Mouse (Mus musculus) CH12.LX (cell line): Measurements from ENCODE around the gene Nnat. TPM values are rescaled to one million over a fixed set of nuclear protein-coding genes. Genes with fewer than 3 reads are reported as not detected.

ENCODE experiments used
- DNase-seq: peaks from one replicate; pipeline ENCODE4 v3.0.0-alpha.2; 2013; ENCODE audit errors: extremely low read depth
- H3K27ac ChIP-seq: 2 replicates; pipeline ENCODE4 v1.5.1; 2012; ENCODE audit warnings: low read depth, mild to moderate bottlenecking, control low read depth, moderate library complexity; ENCODE audit not compliant: insufficient read depth
- H3K27me3 ChIP-seq: replicated peaks from 2 replicates; pipeline ENCODE3; 2012; ENCODE audit warnings: inconsistent platforms
- H3K36me3 ChIP-seq, 2 experiments: replicated peaks in 1 of 2; 2 replicates each; pipeline versions ENCODE3 to v1.6.1; 2012; ENCODE audit warnings: inconsistent platforms in 1 of 2, low read length in 1 of 2, mild to moderate bottlenecking in 1 of 2, mixed read lengths in 1 of 2, moderate library complexity in 1 of 2; ENCODE audit not compliant: control insufficient read depth in 1 of 2, insufficient read depth in 1 of 2
- H3K4me1 ChIP-seq, 2 experiments: 2 replicates each; pipeline ENCODE4 v1.6.1; 2012; ENCODE audit warnings: inconsistent platforms in 1 of 2, moderate library complexity in 1 of 2; ENCODE audit not compliant: insufficient read depth in 2 of 2, control insufficient read depth in 1 of 2
- H3K4me2 ChIP-seq: 2 replicates; pipeline ENCODE4 v1.6.1; 2012; ENCODE audit warnings: low read depth, mild to moderate bottlenecking, control low read depth; ENCODE audit not compliant: poor library complexity, insufficient read depth, severe bottlenecking
- H3K4me3 ChIP-seq, 3 experiments: fragments of 150-350 bp in 1 of 3; sonication (generic) in 1 of 3; replicated peaks in 1 of 3; 2 replicates each; pipeline versions ENCODE3 to v1.5.1; 2011 to 2012; ENCODE audit warnings: low read depth in 2 of 3, low read length in 2 of 3, mild to moderate bottlenecking in 2 of 3, moderate library complexity in 2 of 3, control low read depth in 1 of 3, improper control_type of control experiment in 1 of 3, inconsistent platforms in 1 of 3, mixed read lengths in 1 of 3; ENCODE audit not compliant: poor library complexity in 1 of 3
- H3K79me2 ChIP-seq: replicated peaks from 2 replicates; pipeline ENCODE4 v1.6.1; 2012; ENCODE audit warnings: mild to moderate bottlenecking, moderate library complexity; ENCODE audit not compliant: control insufficient read depth, poor library complexity, insufficient read depth, severe bottlenecking; ENCODE audit errors: extremely low read depth
- H3K9ac ChIP-seq: 2 replicates; pipeline ENCODE4 v1.6.1; 2012; ENCODE audit warnings: low read depth, mild to moderate bottlenecking, control low read depth, moderate library complexity; ENCODE audit not compliant: insufficient read depth
- H3K9me3 ChIP-seq: replicated peaks from 2 replicates; pipeline ENCODE3; 2012; ENCODE audit warnings: low read length, inconsistent platforms, mixed read lengths
- CHD1 ChIP-seq: IDR thresholded peaks from 2 replicates; pipeline ENCODE4 v1.6.1; 2012; ENCODE audit warnings: low read depth, low read length, improper control_type of control experiment, inconsistent platforms
- CHD2 ChIP-seq: IDR thresholded peaks from 2 replicates; pipeline ENCODE4 v1.6.1; 2011; ENCODE audit warnings: low read length, improper control_type of control experiment
- CTCF ChIP-seq, 2 experiments: IDR thresholded peaks in 1 of 2; conservative IDR thresholded peaks in 1 of 2; 2 replicates each; pipeline ENCODE4 v1.5.1; 2011 to 2012; ENCODE audit warnings: low read depth in 2 of 2, low read length in 2 of 2, improper control_type of control experiment in 1 of 2, inconsistent platforms in 1 of 2, mild to moderate bottlenecking in 1 of 2, moderate library complexity in 1 of 2
- E2F4 ChIP-seq: IDR thresholded peaks from 2 replicates; pipeline ENCODE4 v1.6.1; 2011; ENCODE audit warnings: low read depth, low read length, improper control_type of control experiment; ENCODE audit not compliant: insufficient replicate concordance
- ELF1 ChIP-seq: IDR thresholded peaks from 2 replicates; pipeline ENCODE4 v1.6.1; 2014; ENCODE audit warnings: low read depth, mild to moderate bottlenecking, inconsistent platforms, low read length, improper control_type of control experiment
- EP300 ChIP-seq: IDR thresholded peaks from 2 replicates; pipeline ENCODE4 v1.6.1; 2011; ENCODE audit warnings: low read length, improper control_type of control experiment
- ETS1 ChIP-seq: conservative IDR thresholded peaks from 2 replicates; pipeline ENCODE4 v1.6.1; 2012; ENCODE audit warnings: low read depth, mild to moderate bottlenecking, inconsistent platforms, low read length, improper control_type of control experiment, moderate library complexity
- GABPA ChIP-seq: IDR thresholded peaks from 2 replicates; pipeline ENCODE4 v1.6.1; 2012; ENCODE audit warnings: low read depth, low read length, improper control_type of control experiment, inconsistent platforms; ENCODE audit not compliant: insufficient replicate concordance
- HCFC1 ChIP-seq: IDR thresholded peaks from 2 replicates; pipeline ENCODE4 v1.6.1; 2012; ENCODE audit warnings: low read depth, mild to moderate bottlenecking, inconsistent platforms, low read length, improper control_type of control experiment
- JUND ChIP-seq: conservative IDR thresholded peaks from 2 replicates; pipeline ENCODE4 v1.6.1; 2011; ENCODE audit warnings: low read depth, low read length, improper control_type of control experiment
- KAT2A ChIP-seq: IDR thresholded peaks from 2 replicates; pipeline ENCODE4 v1.6.1; 2012; ENCODE audit warnings: low read length, improper control_type of control experiment, inconsistent platforms; ENCODE audit not compliant: insufficient replicate concordance
- MAFK ChIP-seq: IDR thresholded peaks from 2 replicates; pipeline ENCODE4 v1.6.1; 2011; ENCODE audit warnings: low read length, improper control_type of control experiment; ENCODE audit not compliant: insufficient replicate concordance
- MAZ ChIP-seq: IDR thresholded peaks from 2 replicates; pipeline ENCODE4 v1.6.1; 2012; ENCODE audit warnings: low read depth, mild to moderate bottlenecking, inconsistent platforms, low read length, improper control_type of control experiment, moderate library complexity
- NELFE ChIP-seq: IDR thresholded peaks from 2 replicates; pipeline ENCODE4 v1.6.1; 2011; ENCODE audit warnings: low read depth, low read length, improper control_type of control experiment
- NRF1 ChIP-seq: IDR thresholded peaks from 2 replicates; pipeline ENCODE4 v1.6.1; 2014; ENCODE audit warnings: low read depth, mild to moderate bottlenecking, inconsistent platforms, low read length, improper control_type of control experiment, moderate library complexity
- PAX5 ChIP-seq: IDR thresholded peaks from 2 replicates; pipeline ENCODE4 v1.6.1; 2012; ENCODE audit warnings: low read length, inconsistent platforms, mixed read lengths
- POLR2A ChIP-seq: IDR thresholded peaks from 2 replicates; pipeline ENCODE4 v1.6.1; 2011; ENCODE audit warnings: low read depth, mild to moderate bottlenecking, improper control_type of control experiment, low read length
- RAD21 ChIP-seq: IDR thresholded peaks from 2 replicates; pipeline ENCODE4 v1.6.1; 2011; ENCODE audit warnings: low read depth, mild to moderate bottlenecking, low read length, improper control_type of control experiment, moderate library complexity
- RCOR1 ChIP-seq: conservative IDR thresholded peaks from 2 replicates; pipeline ENCODE4 v1.6.1; 2012; ENCODE audit warnings: low read depth, mild to moderate bottlenecking, inconsistent platforms, low read length, improper control_type of control experiment
- SMC3 ChIP-seq: IDR thresholded peaks from 2 replicates; pipeline ENCODE4 v1.6.1; 2011; ENCODE audit warnings: low read depth, low read length, improper control_type of control experiment
- TBP ChIP-seq: conservative IDR thresholded peaks from 2 replicates; pipeline ENCODE4 v1.6.1; 2011; ENCODE audit warnings: low read depth, low read length, improper control_type of control experiment
- UBTF ChIP-seq: IDR thresholded peaks from 2 replicates; pipeline ENCODE4 v1.6.1; 2012; ENCODE audit warnings: low read depth, mild to moderate bottlenecking, inconsistent platforms, low read length, improper control_type of control experiment, moderate library complexity
- USF1 ChIP-seq: IDR thresholded peaks from 2 replicates; pipeline ENCODE4 v1.6.1; 2014; ENCODE audit warnings: low read depth, mild to moderate bottlenecking, inconsistent platforms, low read length, improper control_type of control experiment
- USF2 ChIP-seq: conservative IDR thresholded peaks from 2 replicates; pipeline ENCODE4 v1.6.1; 2011; ENCODE audit warnings: low read depth, low read length, improper control_type of control experiment
- ZC3H11A ChIP-seq: IDR thresholded peaks from 2 replicates; pipeline ENCODE4 v1.6.1; 2012; ENCODE audit warnings: low read depth, mild to moderate bottlenecking, inconsistent platforms, low read length, improper control_type of control experiment
- ZKSCAN1 ChIP-seq: IDR thresholded peaks from 2 replicates; pipeline ENCODE4 v1.6.1; 2012; ENCODE audit warnings: low read depth, inconsistent platforms, low read length, improper control_type of control experiment, borderline replicate concordance
- ZMIZ1 ChIP-seq: IDR thresholded peaks from 2 replicates; pipeline ENCODE4 v1.6.1; 2012; ENCODE audit warnings: low read depth, mild to moderate bottlenecking, inconsistent platforms, low read length, improper control_type of control experiment
- ZNF384 ChIP-seq: IDR thresholded peaks from 2 replicates; pipeline ENCODE4 v1.6.1; 2012; ENCODE audit warnings: low read depth, low read length, improper control_type of control experiment, inconsistent platforms
- dilution Hi-C: fragments of 300-500 bp; cut with MboI; formaldehyde crosslinking; loops from 2 replicates; pipeline ENCODE4 v1.14.3; 2020; ENCODE audit warnings: low sequenced_read_pairs; ENCODE audit not compliant: extremely low pct_unique_long_range_greater_than_20kb, extremely low pct_ligation_motif_present
- in situ Hi-C: fragments of 300-500 bp; cut with MboI; formaldehyde crosslinking; loops from 3 replicates; pipeline ENCODE4 v1.14.3; 2019; ENCODE audit warnings: low sequenced_read_pairs, low pct_ligation_motif_present, low pct_unique_long_range_greater_than_20kb, mixed read lengths
- polyA plus RNA-seq: library from polyadenylated mRNA; unstranded; fragments of >175 nt; gene quantifications from 2 replicates; pipeline ENCODE4 v1.2.1, GENCODE M21; 2012; ENCODE audit warnings: low read depth; ENCODE audit not compliant: insufficient read length
- total RNA-seq, 2 experiments: library from RNA; depleted of rRNA; stranded (reverse); fragments of 300-350 nt in 1 of 2; fragments of >200 nt in 1 of 2; gene quantifications; 2 replicates each; pipeline ENCODE4 v1.2.3; 2012 to 2014

Gene Nnat
- total and polyA plus RNA-seq, 3 experiments: 0.76 to 0.84 TPM; not detected in 1

DNA sequence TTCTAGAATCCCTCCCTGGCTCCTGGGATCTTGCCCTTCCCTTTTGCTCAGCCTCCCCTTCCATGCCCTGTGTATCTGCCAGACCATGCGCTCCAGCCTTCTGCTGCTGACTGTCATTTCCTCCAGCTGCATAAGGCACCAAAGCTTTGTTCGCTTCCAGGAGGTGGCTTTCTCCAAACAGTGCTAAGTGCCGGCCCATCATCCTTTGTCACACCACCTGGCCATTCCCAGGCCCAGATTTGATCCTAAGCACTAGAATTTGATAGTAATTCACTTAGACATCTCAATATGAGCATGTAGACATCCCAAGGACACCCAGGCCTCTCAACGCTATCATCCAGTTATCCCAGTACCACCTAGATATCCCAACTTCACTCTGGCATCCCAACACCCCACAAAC is 25.7 kb upstream of the Nnat start:
- H3K9me3 ChIP-seq: no peaks in the 10 kb centered on the region
- H3K27ac ChIP-seq: no peak overlapping the region
- H3K36me3 ChIP-seq: no peaks in the 10 kb centered on the region
- no peak overlapping the region for H3K9ac ChIP-seq
- H3K4me2 ChIP-seq: no peak overlapping the region
- dilution Hi-C loops (no loop called here), in situ Hi-C loops (no loop called here)
- no peaks in the 10 kb centered on the region for H3K79me2 ChIP-seq
- TF ChIP-seq JUND (no peak), ELF1 (no peak), UBTF (no peak), E2F4 (no peak), KAT2A (no peak), CTCF (conservative IDR thresholded peaks at IDR 0.05 in 1 of 2, IDR thresholded peaks at IDR 0.05 in 1 of 2; ENCODE audit: low read depth in 2 of 2, low read length in 2 of 2) (no peak), NELFE (no peak), USF2 (no peak), MAFK (no peak), MAZ (no peak), POLR2A (no peak), CHD2 (no peak), ETS1 (no peak), CHD1 (no peak), ZMIZ1 (no peak), SMC3 (no peak), ZC3H11A (no peak)
- no peak overlapping the region for H3K4me3 ChIP-seq
- no peaks in the 10 kb centered on the region for H3K4me1 ChIP-seq
- DNase-seq: no peak
- H3K27me3 ChIP-seq: peaks cover 81% of the 10 kb centered on the region

DNA sequence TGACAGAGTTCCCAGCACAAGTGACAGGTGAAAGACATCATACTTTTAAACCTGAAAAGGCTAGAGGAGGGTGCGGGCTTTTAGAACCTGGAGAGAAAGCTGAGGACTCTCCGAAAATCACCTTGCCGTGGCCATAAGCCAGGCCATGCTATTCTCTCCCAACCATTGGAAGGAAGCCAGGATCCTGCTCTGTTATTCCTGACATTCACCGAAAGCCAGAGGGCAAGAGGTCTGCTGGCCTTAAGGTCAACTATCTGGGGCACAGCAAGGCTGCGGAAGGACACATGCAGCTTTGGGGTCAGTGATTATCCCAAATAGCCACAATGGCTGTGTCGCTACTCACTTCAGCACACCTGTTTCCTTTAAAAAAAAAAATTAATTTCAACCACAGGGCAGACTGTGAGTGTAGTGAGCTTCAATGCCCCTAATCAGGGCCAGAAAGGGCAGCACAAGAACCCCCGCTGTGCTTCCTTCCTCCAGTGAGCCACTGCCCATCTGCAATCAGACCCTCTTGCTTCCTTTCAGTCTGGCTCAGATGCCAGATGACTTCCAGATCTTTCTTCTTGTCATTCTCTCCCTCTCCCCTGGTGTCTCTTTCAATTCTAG is 23.3 kb upstream of the Nnat start:
- Histone ChIP-seq H3K79me2 (no peaks in the 10 kb centered on the region), H3K9me3 (no peaks in the 10 kb centered on the region), H3K27ac (no peak overlapping the region), H3K9ac (no peak overlapping the region), H3K4me3 (no peak overlapping the region), H3K36me3 (peaks cover 0 to 16% of the 10 kb centered on the region in 2 experiments), H3K27me3 (peaks cover 58% of the 10 kb centered on the region), H3K4me1 (no peaks in the 10 kb centered on the region), H3K4me2 (no peak overlapping the region)
- TF ChIP-seq CTCF (conservative IDR thresholded peaks at IDR 0.05 in 1 of 2, IDR thresholded peaks at IDR 0.05 in 1 of 2; ENCODE audit: low read depth in 2 of 2, low read length in 2 of 2) (no peak), USF1 (no peak), NRF1 (no peak), ZMIZ1 (no peak), MAFK (no peak), RCOR1 (no peak), TBP (no peak), ZNF384 (no peak), RAD21 (no peak), MAZ (no peak), GABPA (no peak), HCFC1 (no peak), POLR2A (no peak), ETS1 (no peak), NELFE (no peak), USF2 (no peak), ZKSCAN1 (no peak), EP300 (no peak), PAX5 (no peak)
- in situ Hi-C loops (no loop called here), dilution Hi-C loops (no loop called here)
- no peak for DNase-seq
